Mouse (Mus musculus): ENCODE measurements around the gene Mrpl11. TPM values are rescaled to one million over a fixed set of nuclear protein-coding genes. Genes with fewer than 3 reads are reported as not detected.
"Not testable (repeated sequence)": the region's sequence is repeated elsewhere in the genome, so short reads cannot be mapped to it uniquely, and the experiment has no call there.

Mrpl11 gene
- polyA plus RNA-seq (2017; shearing (Covaris generic)), result 10 to 100 TPM; 75.6 to 83.6 TPM

DNA sequence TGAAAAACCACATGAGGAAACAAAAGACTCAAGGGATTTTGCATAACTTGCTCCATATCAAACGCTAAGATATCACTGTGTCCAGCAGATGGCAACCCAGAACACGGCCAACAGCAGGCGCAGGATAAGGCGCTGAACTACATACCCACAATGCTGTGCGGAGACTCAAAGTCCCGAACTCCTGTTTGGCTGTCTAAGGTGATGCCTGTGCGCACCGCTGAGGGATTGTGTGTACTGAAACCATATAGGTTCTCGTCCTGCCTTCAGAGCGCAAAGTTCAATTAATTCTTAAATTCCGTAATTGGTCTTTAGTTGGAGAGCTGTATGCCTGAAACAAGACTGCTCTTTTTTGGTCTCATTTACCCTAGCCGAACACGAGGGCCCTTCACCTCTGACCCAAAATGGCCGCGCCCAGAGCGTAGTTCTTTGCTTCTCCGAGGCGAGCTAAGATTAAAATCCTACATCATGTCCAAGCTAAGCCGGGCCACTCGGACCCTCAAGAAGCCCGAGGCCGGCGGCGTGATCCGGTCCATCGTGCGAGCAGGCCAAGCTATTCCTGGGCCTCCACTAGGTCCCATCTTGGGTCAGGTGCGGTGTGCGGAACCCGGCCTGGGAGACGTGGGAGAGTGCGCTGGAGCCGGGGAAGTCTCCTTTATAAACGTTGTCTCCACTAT is at the start of gene Mrpl11:
Mrpl11 (plus strand) TSS at position 220 of the 674 bp plus-strand sequence.
- ATAC-seq, result peak; percentile 99

DNA sequence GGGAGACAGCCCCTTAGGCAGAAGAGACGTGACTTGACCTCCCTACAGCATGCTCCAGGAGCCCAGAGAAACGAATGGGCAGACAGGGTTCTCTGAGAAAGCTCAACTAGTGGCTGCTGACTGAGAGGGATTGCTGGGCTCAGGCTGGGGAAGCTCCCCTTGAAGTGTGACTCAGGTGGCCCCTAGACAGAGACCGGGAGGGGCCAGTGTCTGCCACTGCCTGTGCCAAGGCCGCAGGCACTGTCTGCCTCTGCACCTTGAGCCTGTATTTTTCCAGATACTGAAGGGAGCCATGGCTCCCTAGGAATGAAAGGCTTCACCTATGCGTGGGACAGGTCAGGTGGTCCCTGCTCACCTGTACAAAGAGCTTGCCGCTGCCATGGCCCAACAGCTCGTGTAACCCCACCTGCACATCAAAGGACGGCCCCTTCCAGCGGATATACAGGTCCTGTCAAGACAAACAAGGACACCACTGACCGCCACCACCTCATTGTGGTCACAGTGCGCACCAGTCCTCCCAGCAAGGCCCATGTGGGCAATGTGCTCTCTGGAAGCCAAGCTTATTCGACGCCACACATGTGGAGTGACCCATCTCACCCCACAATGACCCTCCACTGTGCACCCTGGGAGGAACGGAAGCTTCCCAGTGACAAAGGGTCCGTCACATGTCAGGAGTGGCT is 45.9 kb upstream of the Mrpl11 start:
- ATAC-seq, result no peak

DNA sequence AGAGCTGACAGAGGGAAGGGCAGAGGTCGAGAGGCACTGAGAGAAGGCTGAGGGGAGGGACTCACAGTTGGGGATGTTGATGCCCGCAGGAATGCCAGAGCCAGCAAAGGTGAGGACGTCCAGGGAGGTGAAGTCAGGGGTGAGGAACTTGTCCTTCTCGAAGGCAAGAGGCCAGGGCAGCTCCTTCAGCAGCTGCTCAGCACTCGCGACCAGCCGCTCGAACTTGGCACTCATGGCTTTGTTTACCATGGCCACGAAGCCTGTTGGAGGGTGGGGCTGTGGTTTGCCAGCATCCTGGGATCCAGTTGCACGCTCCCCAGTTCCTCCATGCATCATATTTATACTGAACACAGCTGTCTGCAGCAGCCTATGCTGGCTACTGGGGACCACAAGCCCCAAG is 45.1 kb upstream of the Mrpl11 start:
- ATAC-seq, result no peak

DNA sequence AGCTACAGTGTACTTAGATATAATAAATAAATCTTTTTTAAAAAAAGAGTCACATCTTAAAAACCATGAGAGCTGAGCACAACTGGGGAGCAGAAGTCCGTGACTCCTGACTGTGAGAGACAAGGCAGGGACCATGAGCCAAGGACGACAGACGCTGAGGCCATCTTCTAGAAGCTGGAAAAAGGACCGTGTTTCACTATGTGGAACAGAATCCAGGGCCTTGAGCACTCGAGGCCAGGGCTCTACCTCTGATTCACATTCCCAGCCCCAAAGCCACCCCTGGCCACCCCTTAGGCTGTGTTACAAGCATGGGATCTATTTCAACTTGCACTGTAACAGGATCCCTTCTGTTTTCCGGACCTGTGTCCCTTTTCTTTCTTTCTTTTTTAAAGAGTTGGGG is 42.3 kb upstream of the Mrpl11 start:
- no peak for ATAC-seq

DNA sequence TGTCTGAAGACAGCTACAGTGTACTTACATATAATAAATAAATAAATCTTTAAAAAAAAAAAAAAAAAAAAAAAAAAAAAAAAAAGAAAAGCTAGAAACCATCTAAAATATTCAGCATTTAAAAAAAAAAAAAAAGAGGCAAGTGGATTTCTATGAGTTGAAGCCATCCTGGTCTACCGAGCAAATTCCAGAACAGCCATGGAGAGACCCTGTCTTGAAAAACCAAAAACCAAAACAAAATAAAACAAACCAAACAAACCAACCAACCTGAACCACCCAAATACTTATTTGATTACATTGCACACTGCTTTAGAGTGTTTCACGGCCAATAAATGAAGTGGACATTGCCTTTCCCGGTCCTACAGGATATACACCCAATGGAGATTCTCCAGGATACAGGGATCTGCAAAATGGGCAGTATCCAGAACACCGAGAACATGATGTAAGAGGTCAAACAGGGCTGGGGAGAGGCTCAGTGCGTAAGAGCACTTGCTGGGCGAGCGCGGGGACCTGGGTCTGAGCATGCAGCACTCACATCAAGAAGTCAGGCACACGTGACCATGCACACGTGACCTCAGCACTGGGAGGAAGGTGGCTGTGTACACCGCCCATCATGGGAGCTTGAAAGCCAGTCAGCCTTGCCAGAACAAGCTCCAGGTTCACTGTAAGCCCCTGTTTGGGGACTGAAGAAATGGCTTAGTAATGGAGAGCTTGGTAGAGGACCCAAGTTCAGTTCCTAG is 36.7 kb upstream of the Mrpl11 start:
- no peak for ATAC-seq

DNA sequence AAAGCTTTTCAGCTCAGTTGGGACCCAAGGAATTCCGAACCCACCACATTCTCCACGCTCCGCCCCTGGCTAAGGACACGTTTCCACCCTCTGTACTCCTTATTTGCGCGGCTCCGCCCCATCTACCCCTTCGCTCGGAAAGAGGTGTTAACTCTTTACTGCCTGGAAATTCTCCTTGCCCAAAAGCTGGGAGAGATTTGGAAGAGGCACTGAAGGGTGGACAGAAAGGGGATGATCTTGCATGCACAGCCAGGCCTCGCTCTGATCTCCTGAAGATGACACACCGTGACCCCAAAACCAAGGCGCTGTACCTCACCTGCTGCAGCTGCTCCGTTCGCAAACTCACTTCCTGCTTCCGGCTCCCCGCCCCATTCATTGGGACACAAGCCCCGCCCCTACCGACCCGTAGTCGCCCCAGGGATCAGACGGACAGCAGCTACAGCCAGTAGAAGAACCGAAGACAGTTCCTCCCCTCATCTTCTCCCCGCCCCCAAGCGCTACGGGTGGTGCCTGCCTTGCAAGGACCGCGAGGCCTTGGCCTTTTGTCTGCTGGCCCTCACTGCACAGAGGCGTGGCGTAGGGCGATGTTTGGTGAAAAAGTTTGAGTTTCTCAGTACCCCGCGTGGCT is 33.9 kb upstream of the Mrpl11 start, which contains the start of gene Dpp3:
Dpp3 (minus strand) TSS at position 384 of the 628 bp plus-strand sequence.
- ATAC-seq, result peak; percentile 99

DNA sequence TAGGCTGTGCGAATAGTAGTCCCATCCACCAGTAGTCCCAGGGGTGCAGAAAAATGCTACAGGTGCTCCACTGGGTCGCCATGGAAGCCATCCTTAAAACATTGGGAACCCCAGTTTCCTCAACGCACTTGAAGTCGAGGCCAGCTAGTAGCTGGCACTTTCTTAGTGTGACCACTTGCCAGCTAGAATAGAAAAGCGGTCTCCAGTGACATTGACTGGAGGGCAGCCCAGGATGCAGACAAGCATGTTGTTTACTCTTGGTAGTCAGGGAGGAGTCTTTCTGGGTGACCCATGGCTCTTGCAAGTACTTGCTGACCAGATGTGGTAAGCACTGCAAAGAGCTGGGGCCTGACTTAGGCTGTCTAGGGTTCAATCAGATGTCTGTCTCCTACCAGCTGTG is 33.2 kb upstream of the Mrpl11 start:
- ATAC-seq, result no peak

DNA sequence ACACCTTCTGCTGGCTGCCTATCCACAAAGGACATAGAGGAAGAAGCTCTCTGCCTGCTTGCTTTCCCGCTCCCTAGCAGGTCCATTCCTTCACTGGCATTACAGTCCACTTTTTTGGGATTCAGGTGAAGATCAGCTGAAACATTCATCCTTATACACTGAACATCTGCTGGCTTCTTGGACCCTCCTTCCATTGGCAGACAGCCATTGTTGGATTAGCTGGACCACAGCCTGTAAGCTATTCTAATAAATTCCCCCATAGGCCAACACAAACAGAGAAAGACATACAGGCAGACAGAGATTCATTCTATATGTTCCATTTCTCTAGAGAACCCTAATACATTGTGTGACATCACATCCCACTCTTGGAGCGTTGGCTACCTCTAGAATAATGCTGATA is 25.1 kb upstream of the Mrpl11 start:
- no peak for ATAC-seq

DNA sequence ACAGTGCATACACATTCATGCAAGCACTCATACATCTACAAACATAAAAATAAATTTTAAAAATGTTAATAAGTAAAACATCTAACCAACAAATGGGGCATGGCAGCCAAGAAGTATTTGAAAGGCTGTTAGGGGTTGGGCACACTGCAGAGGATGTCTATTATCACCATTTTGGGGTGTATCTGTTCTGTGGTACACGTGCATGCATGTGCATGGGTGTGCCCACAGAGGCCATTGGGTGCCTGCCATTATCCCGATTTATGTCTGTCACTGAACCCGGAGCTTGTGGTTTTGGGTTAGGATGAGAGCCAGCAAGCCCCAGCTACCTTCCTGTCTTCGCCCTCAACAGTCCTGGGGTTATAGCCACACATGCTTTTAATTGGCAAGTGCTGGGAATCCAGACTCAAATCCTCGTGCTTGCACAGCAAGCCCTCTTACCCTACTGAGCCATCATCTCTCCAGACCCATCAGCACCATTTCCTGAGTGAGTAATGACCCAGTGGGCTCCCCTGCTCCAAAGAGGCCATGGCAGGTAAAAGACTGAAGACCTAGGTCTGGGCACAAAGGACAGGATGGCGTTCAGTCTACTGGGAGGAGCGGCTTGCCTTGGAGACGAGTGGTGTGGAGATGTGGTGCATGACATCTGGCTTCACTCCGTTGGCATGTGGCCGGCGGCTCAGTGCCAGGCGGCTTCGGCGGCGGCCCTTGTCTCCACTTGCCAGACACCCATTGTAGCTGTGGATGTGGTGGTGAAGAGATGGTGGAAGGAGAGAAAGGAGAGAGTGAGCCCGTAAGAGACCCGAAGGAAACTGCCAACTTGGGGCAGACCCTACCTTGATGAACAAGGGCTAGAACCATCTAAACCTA is 24.3 kb upstream of the Mrpl11 start:
- ATAC-seq, result no peak

DNA sequence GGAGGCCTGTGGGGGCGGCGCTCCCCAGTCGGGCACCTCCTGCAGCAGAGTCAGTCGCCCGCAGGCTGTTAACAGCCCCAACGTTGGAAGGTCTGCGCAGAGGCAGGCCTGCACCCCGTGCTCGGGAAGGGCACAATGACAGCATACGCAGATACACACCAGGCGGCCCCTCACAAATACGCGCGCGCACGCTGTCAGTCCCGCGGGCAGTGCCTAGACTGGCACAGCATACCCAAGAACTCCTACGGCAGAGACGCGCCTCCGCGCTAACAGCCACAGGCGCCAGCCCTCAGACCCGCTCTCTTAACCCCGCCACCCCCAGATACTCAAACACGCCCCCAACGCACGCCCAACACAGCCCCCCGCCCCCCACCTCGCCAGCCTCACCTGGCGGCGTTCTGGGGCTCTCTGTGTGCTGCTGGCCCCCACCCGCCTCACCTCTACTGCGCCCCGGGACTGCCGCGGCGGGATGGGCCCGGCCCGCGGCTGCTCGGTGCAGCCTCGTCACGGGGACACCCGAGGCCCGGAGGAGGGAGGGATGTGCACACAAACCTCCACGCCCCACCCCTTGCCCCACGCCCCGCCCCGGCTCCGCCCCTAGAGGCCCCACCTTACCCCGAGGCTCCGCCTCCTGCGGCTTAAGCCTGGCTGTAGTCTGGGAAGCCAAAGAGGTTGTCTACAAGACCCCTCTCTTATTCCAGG is 19.2 kb upstream of the Mrpl11 start, which contains the start of gene Peli3:
Peli3 (minus strand) TSS at position 577 of the 702 bp plus-strand sequence.
- ATAC-seq, result peak; percentile 89

DNA sequence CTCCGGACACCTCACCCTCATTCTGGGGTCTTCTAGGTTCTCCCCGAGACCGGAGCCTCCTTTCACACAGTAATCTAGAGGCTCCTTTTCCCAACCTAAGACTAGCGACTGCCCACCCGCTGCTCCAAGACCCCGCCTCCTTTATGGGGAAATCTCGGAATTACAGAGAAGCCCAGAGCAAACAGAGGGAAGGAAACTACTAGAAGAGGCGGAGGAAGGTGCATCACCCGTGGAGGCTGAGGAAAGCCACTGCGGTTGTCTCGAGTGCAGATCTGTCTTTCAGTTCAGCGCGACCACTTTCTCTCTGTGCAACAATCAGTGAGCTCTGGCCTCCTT is 18.7 kb upstream of the Mrpl11 start:
- ATAC-seq, result no peak

DNA sequence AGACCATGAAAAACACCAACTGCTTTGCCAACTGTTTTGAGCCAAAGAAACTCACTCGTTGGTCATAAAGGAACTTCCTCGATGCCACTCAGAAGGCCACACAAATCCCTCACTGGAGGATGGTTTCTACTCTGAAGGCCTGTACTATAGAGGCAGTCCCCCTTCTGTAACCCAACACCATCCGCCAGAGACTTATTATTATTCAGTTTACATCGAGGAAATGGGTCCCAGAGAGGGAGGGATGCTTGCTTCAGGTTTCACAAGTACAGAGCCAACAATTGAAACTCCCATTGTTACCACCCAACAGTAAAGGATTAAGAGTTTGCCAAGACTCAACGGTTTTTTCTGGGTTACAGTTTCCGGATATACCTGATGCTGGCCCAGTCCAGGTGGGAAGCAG is 16.4 kb upstream of the Mrpl11 start:
- ATAC-seq, result no peak

DNA sequence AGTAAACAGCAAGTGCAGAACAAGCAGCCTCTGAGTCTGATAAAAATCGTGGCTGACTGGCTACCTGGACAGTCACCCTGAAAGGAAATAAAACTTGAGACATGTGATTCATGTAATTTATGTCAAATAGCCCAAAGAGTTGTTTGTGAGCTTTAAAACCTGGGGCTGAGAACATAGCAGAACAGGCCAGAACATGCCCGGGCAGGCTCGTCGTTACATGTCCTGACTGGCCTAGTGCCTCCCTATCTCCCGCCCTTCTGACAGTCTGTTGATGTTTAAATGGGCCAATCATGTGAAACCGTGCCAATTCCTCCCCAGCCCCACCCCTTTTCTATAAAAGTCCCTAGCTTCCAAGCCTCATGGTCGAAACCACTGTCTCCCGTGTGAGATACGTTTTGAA is 13.3 kb upstream of the Mrpl11 start:
- ATAC-seq, result not testable (repeated sequence)

DNA sequence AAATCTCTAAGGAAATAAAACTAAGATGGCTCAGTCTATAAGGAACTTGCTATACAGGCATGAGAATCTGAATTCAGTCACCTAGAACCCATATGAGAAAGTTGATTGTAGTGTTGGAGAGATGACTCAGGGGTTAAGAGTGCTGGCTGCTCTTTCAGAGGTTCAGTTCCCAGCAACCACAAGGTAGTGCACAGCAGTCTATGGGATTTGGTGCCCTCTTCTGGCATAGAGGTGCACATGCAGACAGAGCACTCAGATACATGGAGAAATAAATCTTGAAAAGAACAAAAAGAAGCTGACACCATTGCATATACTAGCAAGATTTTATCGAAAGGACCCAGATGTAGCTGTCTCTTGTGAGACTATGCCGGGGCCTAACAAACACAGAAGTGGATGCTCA is 6.3 kb downstream of the Mrpl11 start:
- no peak for ATAC-seq

DNA sequence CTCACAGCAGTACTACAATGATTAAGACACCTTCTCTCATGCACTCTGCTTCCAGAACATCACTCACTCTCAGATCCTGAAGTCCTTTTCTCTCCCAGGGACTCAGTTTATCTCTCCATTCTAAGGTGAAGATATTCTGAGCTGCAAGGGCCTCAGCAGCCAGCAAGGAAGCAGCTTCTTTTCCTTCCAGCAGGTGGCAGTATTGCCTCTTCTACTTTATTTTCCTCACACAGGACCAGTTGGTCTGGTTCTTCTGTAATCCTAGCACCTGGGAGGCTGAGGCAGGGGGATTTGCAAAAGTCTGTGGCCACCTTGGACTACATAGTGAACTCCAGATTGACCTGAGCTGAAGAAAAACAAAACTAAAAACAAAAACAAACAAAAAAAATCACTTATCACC is 19.8 kb downstream of the Mrpl11 start:
- ATAC-seq, result no peak

DNA sequence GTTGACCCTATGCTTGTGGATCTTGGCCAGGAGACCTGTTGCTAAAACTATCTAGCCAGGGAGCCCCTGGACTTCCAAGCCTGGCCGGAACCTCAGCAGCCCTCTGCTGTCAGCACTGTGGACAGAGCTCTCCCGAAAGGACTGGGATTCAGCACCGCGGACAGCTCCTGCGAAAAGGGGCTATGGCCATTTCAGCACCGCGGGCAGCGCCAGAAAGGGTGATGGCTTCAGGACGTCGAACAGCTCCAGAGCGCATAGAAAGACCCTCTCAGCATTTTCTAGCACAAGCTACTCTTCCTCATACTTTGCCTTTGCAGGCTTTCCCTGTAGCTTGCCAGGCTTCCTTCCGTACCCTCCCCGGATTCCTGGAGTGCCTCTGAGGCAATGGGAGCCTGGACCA is 27.1 kb downstream of the Mrpl11 start:
- no peak for ATAC-seq

DNA sequence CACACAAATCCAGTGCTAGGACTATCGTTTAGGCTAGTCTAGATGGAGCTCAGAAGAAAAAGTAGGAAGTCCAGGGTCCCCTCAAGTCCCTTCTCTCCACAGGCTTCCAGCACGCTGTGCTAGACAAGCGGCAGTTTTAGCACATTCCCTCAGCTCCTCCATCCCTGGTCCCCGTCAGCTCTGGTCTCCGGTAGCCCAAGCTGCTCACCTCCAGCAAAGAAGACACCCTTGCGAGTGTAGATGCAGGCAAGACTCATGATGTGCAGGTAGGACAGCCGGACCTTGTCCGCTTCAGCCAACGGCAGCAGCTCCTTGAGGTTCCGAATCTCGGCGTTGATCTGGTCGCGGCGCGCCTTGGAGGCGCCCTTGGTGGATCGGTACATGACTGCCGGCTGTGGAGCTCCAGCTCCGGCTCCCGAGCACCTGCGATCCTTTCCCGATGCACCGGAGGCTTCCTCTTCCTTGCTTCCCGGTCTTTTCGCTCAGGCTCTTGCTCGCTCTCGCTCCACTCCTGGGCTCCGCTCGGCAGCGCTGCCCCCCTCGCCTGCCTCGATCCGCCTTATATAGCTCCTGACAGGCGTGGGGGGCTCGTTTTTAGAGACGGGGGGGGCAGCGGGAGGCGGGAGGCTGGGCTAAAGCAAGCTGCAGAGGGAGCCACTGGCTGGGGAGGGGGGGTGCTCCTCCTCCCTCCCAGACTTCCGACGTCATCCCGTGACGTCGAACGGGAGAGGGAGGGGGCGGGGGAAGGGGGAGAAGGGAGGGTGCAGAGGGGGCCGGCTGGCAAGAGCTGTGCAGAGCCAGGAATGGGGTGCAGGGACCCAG is 27.7 kb downstream of the Mrpl11 start:
- no peak for ATAC-seq

DNA sequence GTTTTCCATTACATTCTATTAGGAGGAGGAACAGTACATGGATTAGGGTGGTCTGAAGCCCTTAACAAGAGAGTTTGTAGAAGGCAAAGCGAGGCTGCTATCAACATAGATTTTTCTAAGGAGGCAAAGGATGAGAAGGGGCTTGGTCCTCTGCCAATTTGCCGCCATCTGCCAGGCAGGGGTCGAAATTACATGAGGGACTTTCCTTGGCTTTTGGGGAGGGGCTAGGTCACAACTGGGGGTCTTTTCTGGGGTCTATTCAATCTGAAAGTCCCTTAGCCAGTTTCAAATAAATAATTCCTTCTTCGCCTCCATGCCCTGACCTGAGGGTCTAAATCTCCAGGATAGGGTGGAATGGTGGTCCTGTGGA is 28.3 kb downstream of the Mrpl11 start, which contains the start of gene Npas4:
Npas4 (minus strand) TSS at position 61 of the 370 bp plus-strand sequence.
- no peak for ATAC-seq

DNA sequence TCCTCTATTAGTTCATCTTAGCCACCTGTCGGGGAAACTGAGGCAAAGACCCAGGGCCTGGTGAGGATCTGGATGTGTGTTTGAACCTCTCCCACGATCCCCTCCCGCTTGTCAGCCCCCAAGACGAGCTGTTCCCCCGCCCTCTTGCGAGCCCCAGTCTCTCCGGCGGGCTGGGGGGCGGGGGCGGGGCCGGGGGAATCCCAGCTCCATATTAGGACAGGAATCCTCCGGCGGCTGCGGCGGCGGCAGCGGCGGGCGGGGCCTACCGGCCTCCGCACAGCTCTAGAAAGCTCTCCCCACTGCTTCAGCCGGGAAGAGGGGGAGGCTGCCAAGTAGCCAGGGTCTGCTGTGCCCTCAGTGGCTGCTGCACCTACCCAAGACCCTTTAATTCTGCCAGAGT is 28.8 kb downstream of the Mrpl11 start:
- no peak for ATAC-seq

DNA sequence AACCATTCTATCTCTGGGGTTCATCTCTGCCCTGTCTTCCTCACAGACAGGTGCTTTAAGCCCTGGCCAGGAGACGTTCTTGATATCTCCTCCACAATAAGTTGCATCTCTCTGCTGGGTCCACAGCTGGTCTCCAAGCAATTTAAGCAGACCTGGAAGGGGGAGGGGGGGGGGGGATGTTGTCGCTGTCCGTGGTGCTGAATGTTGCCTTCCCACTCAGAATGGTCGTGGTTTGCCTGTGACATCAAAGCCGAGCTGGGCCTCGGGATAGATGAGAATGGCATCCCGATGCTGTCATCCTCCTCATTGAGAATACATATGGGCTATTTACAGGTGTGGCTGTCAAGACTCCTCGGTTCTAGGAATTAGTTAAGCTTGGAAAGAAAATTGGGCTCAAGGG is 30.4 kb downstream of the Mrpl11 start:
- ATAC-seq, result no peak

DNA sequence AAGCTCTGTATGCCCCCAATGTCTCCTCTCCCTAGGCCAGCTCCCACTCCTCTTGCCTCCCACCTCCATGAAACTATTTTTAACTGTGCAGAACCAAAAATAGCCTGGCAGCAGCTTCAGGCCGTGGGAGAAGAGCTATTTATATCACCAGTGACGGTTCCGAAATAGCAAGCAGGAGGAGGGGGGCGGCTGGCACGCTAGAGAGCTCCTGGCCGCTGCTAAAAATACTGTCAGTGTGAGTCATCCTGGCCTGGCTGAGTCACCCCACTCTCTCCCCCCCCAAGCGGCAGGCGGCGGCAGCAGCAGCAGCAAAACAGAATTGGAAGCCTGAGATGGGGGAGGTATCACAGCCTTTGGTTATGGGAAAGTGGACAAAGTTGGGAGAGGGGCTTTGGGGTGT is 31.0 kb downstream of the Mrpl11 start:
- ATAC-seq, result peak; percentile 94

Data from CD4-positive, CD25-positive, alpha-beta regulatory T cell, adult 4 months (primary cell).